10 mouse cellular contexts compared by ENCODE assay signal in genomic region chr14:22750409-22750808, GRCm38 (mm10).
DNase-seq lines count a peak whose midpoint lies in the region; ATAC-seq and TF ChIP-seq lines count a peak whose summit lies in the region.
"Had no signal": no experiment of that assay in that cellular context is flagged by ENCODE, and none has a peak within 500 bp of the region (broad histone marks: within the 10 kb centered on the region; RNA-seq: fewer than 3 reads in every experiment).

No protein-coding gene starts in this region.

- no peaks in the 10 kb centered on the region for H3K36me3 ChIP-seq in intestine, embryonic 15.5 days
- no peaks in the 10 kb centered on the region for H3K36me3 ChIP-seq in intestine, postnatal 0 days (ENCODE audit: control insufficient read depth, insufficient read depth)
- H3K36me3 ChIP-seq in embryonic facial prominence, embryonic 14.5 days (ENCODE audit: control insufficient read depth, insufficient read depth, low read length): no peaks in the 10 kb centered on the region
- no peaks in the 10 kb centered on the region for H3K36me3 ChIP-seq in kidney, postnatal 0 days (ENCODE audit: insufficient read depth, low read length)

- no peaks in the 10 kb centered on the region for H3K9me3 ChIP-seq in intestine, embryonic 15.5 days
- no peaks in the 10 kb centered on the region for H3K9me3 ChIP-seq in intestine, postnatal 0 days (ENCODE audit: control insufficient read depth)
- H3K9me3 ChIP-seq in embryonic facial prominence, embryonic 14.5 days (ENCODE audit: control insufficient read depth, low read length): no peaks in the 10 kb centered on the region
- H3K9me3 ChIP-seq in kidney, postnatal 0 days (replicated peaks; ENCODE audit: low read length): no peaks in the 10 kb centered on the region

- TF ChIP-seq CTCF in intestine, postnatal 0 days (IDR thresholded peaks at IDR 0.05; ENCODE audit: low read depth): no peak
- no peak for TF ChIP-seq CTCF in kidney, postnatal 0 days (IDR thresholded peaks at IDR 0.05; ENCODE audit: low read depth)

- H3K4me1 ChIP-seq in intestine, embryonic 15.5 days (replicated peaks): peaks cover 6% of the 10 kb centered on the region; the same call in 1 of the 2 replicates
- H3K4me1 ChIP-seq in intestine, postnatal 0 days (replicated peaks; ENCODE audit: control insufficient read depth, insufficient read depth, low read length): no peaks in the 10 kb centered on the region
- peaks cover 14% of the 10 kb centered on the region for H3K4me1 ChIP-seq in embryonic facial prominence, embryonic 14.5 days (ENCODE audit: control insufficient read depth, insufficient read depth, low read length)
- peaks cover 4% of the 10 kb centered on the region; the same call in 1 of the 2 replicates for H3K4me1 ChIP-seq in kidney, postnatal 0 days (replicated peaks; ENCODE audit: insufficient read depth, low read length)

- 0 out of 2 replicates have a peak overlapping the region, but pooled peaks have one; percentile 27 for H3K27ac ChIP-seq in intestine, embryonic 15.5 days
- H3K27ac ChIP-seq in intestine, postnatal 0 days (ENCODE audit: low read depth, low read length): no peak overlapping the region
- H3K27ac ChIP-seq in embryonic facial prominence, embryonic 14.5 days (replicated peaks; ENCODE audit: low read depth, low read length): no peak overlapping the region
- H3K27ac ChIP-seq in kidney, postnatal 0 days: 0 out of 2 replicates have a peak overlapping the region, but pooled peaks have one; percentile 62

- no peak overlapping the region for H3K9ac ChIP-seq in intestine, embryonic 15.5 days
- no peak overlapping the region for H3K9ac ChIP-seq in intestine, postnatal 0 days (ENCODE audit: low read depth, low read length)
- no peak overlapping the region for H3K9ac ChIP-seq in embryonic facial prominence, embryonic 14.5 days (ENCODE audit: low read depth, low read length)
- H3K9ac ChIP-seq in kidney, postnatal 0 days (ENCODE audit: low read depth, low read length): no peak overlapping the region

- H3K27me3 ChIP-seq in intestine, embryonic 15.5 days (replicated peaks): no peaks in the 10 kb centered on the region
- H3K27me3 ChIP-seq in intestine, postnatal 0 days (replicated peaks; ENCODE audit: control insufficient read depth, insufficient read depth, low read length): no peaks in the 10 kb centered on the region
- no peaks in the 10 kb centered on the region for H3K27me3 ChIP-seq in embryonic facial prominence, embryonic 14.5 days (replicated peaks; ENCODE audit: control insufficient read depth, insufficient read depth, low read length)
- no peaks in the 10 kb centered on the region for H3K27me3 ChIP-seq in kidney, postnatal 0 days (ENCODE audit: insufficient read depth, low read length)

- ATAC-seq in intestine, embryonic 15.5 days: no peak
- ATAC-seq in intestine, postnatal 0 days: no peak
- no peak for ATAC-seq in embryonic facial prominence, embryonic 14.5 days (ENCODE audit: low read depth)
- ATAC-seq in kidney, postnatal 0 days (replicated peaks; ENCODE audit: low FRiP score, low read depth): no peak
- no peak for ATAC-seq in CD4-positive, CD25-positive, alpha-beta regulatory T cell, adult 4 months
- ATAC-seq: activated CD4-positive, CD25-positive, alpha-beta regulatory T cell, adult 4 months had no signal

- DNase-seq in embryonic facial prominence, embryonic 14.5 days (ENCODE audit: low spot score): peak; percentile 58
- DNase-seq in kidney, postnatal 0 days (ENCODE audit: low spot score): peak; percentile 59
- DNase-seq in lung, postnatal 4 days: peak; percentile 72 to 81
- no peak for DNase-seq in cerebellum, postnatal 10 days
- DNase-seq: cerebellum, adult 11-12 months; left cerebral cortex, postnatal 4 days had no signal

- H3K4me3 ChIP-seq in intestine, embryonic 15.5 days (replicated peaks): no peak overlapping the region
- no peak overlapping the region for H3K4me3 ChIP-seq in intestine, postnatal 0 days (ENCODE audit: low read depth, low read length)
- H3K4me3 ChIP-seq in embryonic facial prominence, embryonic 14.5 days (ENCODE audit: low read depth, low read length): no peak overlapping the region
- H3K4me3 ChIP-seq in kidney, postnatal 0 days (replicated peaks; ENCODE audit: low read depth, low read length): no peak overlapping the region

- H3K4me2 ChIP-seq in intestine, embryonic 15.5 days (replicated peaks): no peak overlapping the region
- H3K4me2 ChIP-seq in intestine, postnatal 0 days (replicated peaks; ENCODE audit: low read depth): no peak overlapping the region
- no peak overlapping the region for H3K4me2 ChIP-seq in embryonic facial prominence, embryonic 14.5 days (ENCODE audit: low read depth, low read length)
- no peak overlapping the region for H3K4me2 ChIP-seq in kidney, postnatal 0 days (ENCODE audit: low read length)

Comparison
In these comparisons a context has a peak if more than half of its experiments do, and no peak if none do; other contexts are left out.
1. H3K27ac ChIP-seq: peak in intestine, embryonic 15.5 days (single experiment) and kidney, postnatal 0 days (single experiment); none in intestine, postnatal 0 days (single experiment) and embryonic facial prominence, embryonic 14.5 days (single experiment).
2. DNase-seq: peak in embryonic facial prominence, embryonic 14.5 days (single experiment), kidney, postnatal 0 days (single experiment) and lung, postnatal 4 days (2 of 2); none in cerebellum, postnatal 10 days (0 of 2).